Mouse (Mus musculus) olfactory bulb, adult 2 months (tissue): Measurements from ENCODE around the gene Prokr2. TPM values are rescaled to one million over a fixed set of nuclear protein-coding genes. Genes with fewer than 3 reads are reported as not detected.
"Not testable (repeated sequence)": the region's sequence is repeated elsewhere in the genome, so short reads cannot be mapped to it uniquely, and the experiment has no call there.

ENCODE experiments used
- H3K27ac ChIP-seq: fragments of 200-500 bp; 2 replicates; pipeline ENCODE4 v1.5.1; 2012; ENCODE audit warnings: low read depth, low read length; ENCODE audit not compliant: insufficient read depth
- H3K4me1 ChIP-seq: fragments of 200-500 bp; 2 replicates; pipeline ENCODE4 v1.6.1; 2012; ENCODE audit warnings: low read length; ENCODE audit not compliant: control insufficient read depth, insufficient read depth
- H3K4me3 ChIP-seq: fragments of 200-500 bp; 2 replicates; pipeline ENCODE4 v1.5.1; 2012; ENCODE audit warnings: mild to moderate bottlenecking, low read depth, low read length, moderate library complexity; ENCODE audit not compliant: insufficient read depth
- CTCF ChIP-seq: fragments of 200-500 bp; IDR thresholded peaks from 2 replicates; pipeline ENCODE4 v1.5.1; 2012; ENCODE audit warnings: low read depth, mild to moderate bottlenecking, low read length, moderate library complexity; ENCODE audit not compliant: insufficient read depth
- POLR2A ChIP-seq: fragments of 200-500 bp; IDR thresholded peaks from 2 replicates; pipeline ENCODE4 v1.6.1; 2012; ENCODE audit warnings: mild to moderate bottlenecking, low read depth, low read length, moderate library complexity; ENCODE audit not compliant: insufficient read depth
- WGBS: fragments of 180-500 bp; shearing (Covaris S2); methylation state at CpG from one replicate; pipeline ENCODE4 v1.1.7; 2018; 5-methylcytosine and 5-hydroxymethylcytosine counted together
- polyA plus RNA-seq: library from polyadenylated mRNA; stranded (reverse); fragments of >200 nt; gene quantifications from 2 replicates; pipeline ENCODE4 v1.2.4, GENCODE M21; 2012; ENCODE audit warnings: low replicate concordance; ENCODE audit not compliant: missing spikeins, insufficient read depth, insufficient read length

The Prokr2 gene
- polyA plus RNA-seq, 1 experiment, result not detected

DNA sequence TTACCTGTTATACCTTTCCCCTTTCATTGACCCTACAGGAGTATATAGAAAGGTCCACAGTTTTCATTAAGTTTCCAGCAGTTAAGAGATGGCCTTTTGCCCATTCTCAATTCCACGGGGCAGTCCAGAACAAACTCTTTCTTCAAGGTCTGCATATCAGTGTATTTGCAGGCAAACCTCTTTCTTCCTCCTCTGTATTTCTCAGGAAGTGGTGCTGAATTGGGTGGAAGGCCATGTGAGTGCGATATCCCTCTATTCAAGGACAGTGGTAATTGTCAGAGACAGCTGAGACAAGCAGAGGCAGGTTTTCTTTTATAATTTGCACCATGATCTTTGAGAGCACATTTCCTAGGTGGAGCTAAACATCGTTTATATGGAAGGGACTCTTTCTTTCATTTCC lies 16.8 kb downstream of the Prokr2 start:
- Histone ChIP-seq H3K4me3 (no peak overlapping the region), H3K27ac (no peak overlapping the region), H3K4me1 (no peaks in the 10 kb centered on the region)
- 81% methylated on average over 3 of the region's 3 CpGs for WGBS
- TF ChIP-seq CTCF, result no peak
- no peak for TF ChIP-seq POLR2A

GRCm38 (mm10) chr2:132343846-132344245 lies 41.4 kb downstream of the Prokr2 start:
- 91% methylated on average over 11 of the region's 11 CpGs for WGBS
- Histone ChIP-seq H3K4me1 (no peaks in the 10 kb centered on the region), H3K4me3 (no peak overlapping the region), H3K27ac (no peak overlapping the region)
- TF ChIP-seq CTCF (no peak), POLR2A (no peak)

DNA sequence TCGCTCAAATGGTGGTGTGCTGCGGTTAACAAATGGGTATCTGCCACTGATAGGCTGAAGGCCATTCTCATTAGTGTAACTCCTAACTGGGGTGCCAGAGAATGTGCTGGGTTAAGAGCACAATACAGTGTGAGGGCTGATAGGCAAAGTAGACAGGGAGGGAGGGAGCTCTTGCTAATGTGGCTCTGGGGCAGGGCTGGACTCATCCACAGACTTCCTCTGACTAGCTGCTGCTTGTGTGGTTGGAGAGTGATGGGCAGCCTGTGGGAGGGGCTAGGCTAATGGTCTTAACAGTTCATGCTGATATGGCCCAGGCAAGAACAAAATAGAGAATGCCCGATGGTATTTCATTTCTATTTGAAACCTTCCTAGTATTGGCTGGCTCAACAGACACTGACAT lies 44.0 kb downstream of the Prokr2 start:
- H3K4me3 ChIP-seq, result no peak overlapping the region
- no peak overlapping the region for H3K27ac ChIP-seq
- peaks cover 2% of the 10 kb centered on the region; the same call in 1 of the 2 replicates for H3K4me1 ChIP-seq
- no peak for TF ChIP-seq POLR2A
- no peak for TF ChIP-seq CTCF
- 96% methylated on average over 3 of the region's 3 CpGs for WGBS

GRCm38 (mm10) chr2:132340350-132340749 lies 44.9 kb downstream of the Prokr2 start:
- Histone ChIP-seq H3K4me3 (no peak overlapping the region), H3K27ac (no peak overlapping the region), H3K4me1 (peaks cover 2% of the 10 kb centered on the region; the same call in 1 of the 2 replicates)
- 45% methylated on average over 2 of the region's 2 CpGs for WGBS
- TF ChIP-seq CTCF (no peak), POLR2A (no peak)

DNA sequence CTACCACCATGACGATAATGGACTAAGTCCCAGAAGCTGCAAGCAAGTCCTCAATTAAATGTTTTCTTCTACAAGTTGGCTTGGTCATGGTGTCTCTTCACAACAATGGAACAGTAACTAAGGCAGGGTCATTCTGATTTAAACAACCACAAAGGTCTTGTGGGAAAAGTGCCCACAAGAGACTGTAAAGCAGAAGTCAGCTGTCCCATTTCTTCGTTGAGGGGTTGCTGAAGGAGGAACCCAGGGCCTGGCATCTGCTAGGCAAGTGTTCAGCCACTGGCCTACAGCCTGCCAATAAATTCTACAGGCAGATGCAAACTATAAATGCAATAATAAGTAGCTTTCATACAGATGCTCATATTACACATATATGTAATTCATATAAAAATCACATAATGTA lies 48.0 kb downstream of the Prokr2 start:
- no peak overlapping the region for H3K4me3 ChIP-seq
- no peak overlapping the region for H3K27ac ChIP-seq
- H3K4me1 ChIP-seq, result peaks cover 2% of the 10 kb centered on the region; the same call in 1 of the 2 replicates
- TF ChIP-seq CTCF (no peak), POLR2A (no peak)
- WGBS, result 71% methylated on average over 2 of the region's 2 CpGs

GRCm38 (mm10) chr2:132323541-132323940 lies 61.7 kb downstream of the Prokr2 start:
- TF ChIP-seq POLR2A (no peak), CTCF (no peak)
- H3K4me3 ChIP-seq, result no peak overlapping the region
- 67% methylated on average over 4 of the region's 4 CpGs for WGBS
- H3K27ac ChIP-seq, result no peak overlapping the region
- H3K4me1 ChIP-seq, result no peaks in the 10 kb centered on the region

GRCm38 (mm10) chr2:132320516-132320915 lies 64.7 kb downstream of the Prokr2 start:
- H3K4me1 ChIP-seq, result no peaks in the 10 kb centered on the region; the same call in 1 of the 2 replicates
- WGBS, result 86% methylated on average over 5 of the region's 5 CpGs
- TF ChIP-seq POLR2A (no peak), CTCF (no peak)
- no peak overlapping the region for H3K27ac ChIP-seq
- no peak overlapping the region for H3K4me3 ChIP-seq

DNA sequence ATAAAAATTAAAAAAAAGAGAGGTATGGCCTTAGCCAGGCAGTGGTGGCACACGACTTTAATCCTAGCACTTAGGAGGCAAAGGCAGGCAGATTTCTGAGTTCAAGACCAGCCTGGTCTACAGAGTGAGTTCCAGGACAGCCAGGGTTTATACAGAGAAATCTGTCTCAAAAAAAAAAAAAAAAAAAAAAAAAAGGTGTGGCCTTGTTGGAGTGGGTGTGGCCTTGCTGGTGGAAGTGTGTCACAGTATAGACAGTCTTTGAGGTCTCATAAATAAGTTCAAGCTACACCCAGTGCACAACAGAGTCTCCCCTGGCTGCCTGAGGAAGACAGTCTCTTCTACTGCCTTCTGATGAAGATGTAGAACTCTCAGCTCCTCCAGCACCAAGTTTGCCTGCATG lies 68.1 kb downstream of the Prokr2 start:
- no peak overlapping the region for H3K4me3 ChIP-seq
- 92% methylated on average over 1 of the region's 1 CpGs for WGBS
- H3K4me1 ChIP-seq, result no peaks in the 10 kb centered on the region; the same call in 1 of the 2 replicates
- TF ChIP-seq CTCF, result no peak
- TF ChIP-seq POLR2A, result no peak
- H3K27ac ChIP-seq, result no peak overlapping the region

DNA sequence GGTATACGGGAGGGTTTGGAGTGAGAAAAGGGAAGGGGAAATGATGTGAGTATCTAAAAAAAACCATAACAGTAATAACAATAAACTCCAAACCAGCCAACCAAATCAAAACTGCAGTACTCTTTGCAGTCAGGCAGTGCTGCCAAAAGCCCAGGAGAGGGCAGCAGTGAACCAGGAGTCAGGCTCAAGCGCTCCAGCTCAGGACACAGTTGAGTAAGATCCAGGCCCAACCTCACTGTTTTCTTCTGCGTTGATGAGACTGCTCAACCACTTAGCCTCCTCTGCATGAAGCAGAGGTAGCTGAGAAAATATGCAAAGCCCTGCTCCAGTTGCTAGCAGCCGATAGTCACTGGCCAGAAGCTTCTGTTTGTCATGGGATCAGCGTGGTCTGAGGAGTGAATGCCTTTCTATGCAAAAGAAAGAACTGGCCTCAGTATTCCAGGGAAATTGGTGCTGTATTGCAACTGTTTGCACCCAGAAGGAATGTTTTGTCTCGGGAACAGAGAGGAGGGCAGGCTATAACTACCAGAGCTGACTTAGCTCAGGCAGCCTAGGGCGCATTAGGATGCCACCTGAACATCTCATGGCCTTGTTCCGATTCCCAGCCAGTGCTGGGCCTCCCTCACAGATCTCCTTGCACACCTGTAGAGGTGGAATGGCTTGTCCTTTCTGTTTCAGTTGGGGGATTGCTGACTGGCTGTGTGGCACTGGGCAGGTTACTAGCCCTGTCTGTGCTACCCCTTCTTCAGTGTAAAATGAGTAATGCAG lies 69.0 kb downstream of the Prokr2 start:
- no peak overlapping the region for H3K4me3 ChIP-seq
- H3K27ac ChIP-seq, result no peak overlapping the region
- no peaks in the 10 kb centered on the region; the same call in 1 of the 2 replicates for H3K4me1 ChIP-seq
- 34% methylated on average over 8 of the region's 8 CpGs for WGBS
- TF ChIP-seq POLR2A, result no peak
- TF ChIP-seq CTCF, result peak; percentile 86

DNA sequence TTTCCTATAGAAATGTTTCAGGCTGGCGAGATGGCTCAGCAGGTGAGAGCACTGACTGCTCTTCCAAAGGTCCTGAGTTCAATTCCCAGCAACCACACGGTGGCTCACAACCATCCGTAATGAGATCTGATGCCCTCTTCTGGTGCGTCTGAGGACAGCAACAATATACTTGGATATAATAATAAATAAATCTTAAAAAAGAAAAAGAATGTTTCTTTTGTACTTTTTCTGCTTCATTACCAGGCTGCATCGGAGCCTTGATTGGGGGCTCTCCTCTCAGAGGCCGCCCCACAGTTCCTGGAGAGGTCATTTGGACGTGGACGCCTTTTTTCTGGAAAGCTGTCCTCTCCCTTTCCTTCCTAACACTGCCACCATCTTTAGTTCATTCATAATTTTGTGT lies 71.2 kb downstream of the Prokr2 start:
- 89% methylated on average over 8 of the region's 8 CpGs for WGBS
- not testable (repeated sequence) for H3K4me1 ChIP-seq, H3K4me3 ChIP-seq, H3K27ac ChIP-seq
